Mouse (Mus musculus): ENCODE results near the gene Fnbp1l. TPM values are rescaled to one million over a fixed set of nuclear protein-coding genes. Genes with fewer than 3 reads are reported as not detected.

Fnbp1l gene
- total and polyA plus RNA-seq, 3 experiments: 0.11 TPM; not detected in 2

- H3K9me3 ChIP-seq (replicated peaks): no peaks in the 10 kb centered on the region
- H3K4me3 ChIP-seq (ENCODE audit: low read depth, low read length): no peak overlapping the region
- H3K27me3 ChIP-seq (ENCODE audit: insufficient read depth, low read length): no peaks in the 10 kb centered on the region
- TF ChIP-seq CTCF (IDR thresholded peaks at IDR 0.05; ENCODE audit: low read depth, low read length): peak; percentile 46
- TF ChIP-seq GATA2 (IDR thresholded peaks at IDR 0.05; ENCODE audit: borderline replicate concordance, low read depth, low read length): no peak
- no peaks in the 10 kb centered on the region for H3K4me1 ChIP-seq (ENCODE audit: insufficient read depth, low read depth, low read length)
- peak; percentile 71; the same call in 1 of the 2 replicates for ATAC-seq (ENCODE audit: extremely low read depth, insufficient number of reproducible peaks, low FRiP score, poor library complexity, severe bottlenecking)
- peak; percentile 22 for DNase-seq (ENCODE audit: low spot score)
- no peaks in the 10 kb centered on the region for H3K36me3 ChIP-seq (replicated peaks)
These were observed 19.0 kb upstream of the Fnbp1l start for GRCm38 (mm10) chr3:122638329-122639196.

DNA sequence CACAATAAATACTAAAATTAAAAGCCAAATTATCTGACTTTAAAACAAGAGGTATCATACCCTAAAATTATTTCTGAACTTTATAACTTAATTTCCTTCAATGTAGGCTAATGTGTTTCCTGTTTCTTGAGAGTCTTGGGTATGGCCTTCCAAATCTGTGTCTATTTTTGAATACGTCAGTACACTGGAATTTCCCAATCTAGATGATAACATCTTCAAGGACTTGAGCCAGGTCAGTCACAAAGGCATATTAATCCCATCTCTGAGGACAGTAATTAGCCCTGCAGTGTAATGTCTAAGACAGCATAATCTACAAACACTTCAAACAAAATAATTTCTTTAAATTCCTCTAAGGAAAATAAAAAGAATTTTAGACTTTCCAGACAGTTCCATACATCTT lies 17.8 kb upstream of the Fnbp1l start:
- no peaks in the 10 kb centered on the region for H3K9me3 ChIP-seq (replicated peaks)
- no peak for DNase-seq (ENCODE audit: low spot score)
- TF ChIP-seq POLR2AphosphoS5 (IDR thresholded peaks at IDR 0.05; ENCODE audit: insufficient replicate concordance, low read depth, low read length): no peak
- no peak for TF ChIP-seq GATA2 (IDR thresholded peaks at IDR 0.05; ENCODE audit: borderline replicate concordance, low read depth, low read length)
- no peak for TF ChIP-seq CTCF (IDR thresholded peaks at IDR 0.05; ENCODE audit: low read depth, low read length)
- TF ChIP-seq GATA1 (IDR thresholded peaks at IDR 0.05; ENCODE audit: borderline replicate concordance, low read length): no peak
- no peak for TF ChIP-seq TAL1 (conservative IDR thresholded peaks at IDR 0.05; ENCODE audit: low read depth, low read length)
- H3K36me3 ChIP-seq (replicated peaks): no peaks in the 10 kb centered on the region
- no peaks in the 10 kb centered on the region for H3K27me3 ChIP-seq (ENCODE audit: insufficient read depth, low read length)
- no peak overlapping the region for H3K4me3 ChIP-seq (ENCODE audit: low read depth, low read length)
- no peak for ATAC-seq (ENCODE audit: extremely low read depth, insufficient number of reproducible peaks, low FRiP score, poor library complexity, severe bottlenecking)
- H3K4me1 ChIP-seq (ENCODE audit: insufficient read depth, low read depth, low read length): no peaks in the 10 kb centered on the region

DNA sequence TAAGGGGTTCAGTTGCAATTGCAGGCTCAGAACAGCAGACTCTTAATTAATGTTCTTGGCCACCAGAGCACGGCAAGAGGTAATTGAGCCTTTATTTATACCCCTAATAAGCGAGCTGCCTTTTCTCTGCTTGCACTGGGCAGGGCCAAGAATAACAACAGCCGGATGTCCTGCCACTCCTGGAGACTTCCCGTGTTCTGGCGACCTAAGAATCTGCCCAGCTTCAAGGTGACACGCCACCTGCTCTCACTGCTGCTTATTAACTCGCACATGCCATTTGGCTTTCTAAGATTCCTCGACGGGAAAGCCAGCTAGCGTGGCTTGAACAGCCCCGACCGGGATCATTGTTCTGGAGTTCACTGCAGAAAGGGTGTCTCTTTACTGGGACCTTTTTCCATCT lies 15.7 kb upstream of the Fnbp1l start:
- no peaks in the 10 kb centered on the region for H3K27me3 ChIP-seq (ENCODE audit: insufficient read depth, low read length)
- TF ChIP-seq POLR2AphosphoS5 (IDR thresholded peaks at IDR 0.05; ENCODE audit: insufficient replicate concordance, low read depth, low read length) (no peak), TAL1 (conservative IDR thresholded peaks at IDR 0.05; ENCODE audit: low read depth, low read length) (no peak), CTCF (IDR thresholded peaks at IDR 0.05; ENCODE audit: low read depth, low read length) (no peak), GATA1 (IDR thresholded peaks at IDR 0.05; ENCODE audit: borderline replicate concordance, low read length) (no peak), GATA2 (IDR thresholded peaks at IDR 0.05; ENCODE audit: borderline replicate concordance, low read depth, low read length) (no peak)
- H3K4me3 ChIP-seq (ENCODE audit: low read depth, low read length): no peak overlapping the region
- no peak for ATAC-seq (ENCODE audit: extremely low read depth, insufficient number of reproducible peaks, low FRiP score, poor library complexity, severe bottlenecking)
- H3K9me3 ChIP-seq (replicated peaks): no peaks in the 10 kb centered on the region
- DNase-seq (ENCODE audit: low spot score): no peak
- H3K36me3 ChIP-seq (replicated peaks): no peaks in the 10 kb centered on the region
- H3K4me1 ChIP-seq (ENCODE audit: insufficient read depth, low read depth, low read length): no peaks in the 10 kb centered on the region

- H3K27me3 ChIP-seq (ENCODE audit: insufficient read depth, low read length): no peaks in the 10 kb centered on the region
- no peaks in the 10 kb centered on the region for H3K9me3 ChIP-seq (replicated peaks)
- DNase-seq (ENCODE audit: low spot score): no peak
- ATAC-seq (ENCODE audit: extremely low read depth, insufficient number of reproducible peaks, low FRiP score, poor library complexity, severe bottlenecking): no peak
- TF ChIP-seq TAL1 (conservative IDR thresholded peaks at IDR 0.05; ENCODE audit: low read depth, low read length): no peak
- no peak for TF ChIP-seq GATA1 (IDR thresholded peaks at IDR 0.05; ENCODE audit: borderline replicate concordance, low read length)
- TF ChIP-seq POLR2AphosphoS5 (IDR thresholded peaks at IDR 0.05; ENCODE audit: insufficient replicate concordance, low read depth, low read length): no peak
- TF ChIP-seq GATA2 (IDR thresholded peaks at IDR 0.05; ENCODE audit: borderline replicate concordance, low read depth, low read length): no peak
- no peak for TF ChIP-seq CTCF (IDR thresholded peaks at IDR 0.05; ENCODE audit: low read depth, low read length)
- no peaks in the 10 kb centered on the region for H3K4me1 ChIP-seq (ENCODE audit: insufficient read depth, low read depth, low read length)
- no peaks in the 10 kb centered on the region for H3K36me3 ChIP-seq (replicated peaks)
- no peak overlapping the region for H3K4me3 ChIP-seq (ENCODE audit: low read depth, low read length)
These were observed 10.1 kb upstream of the Fnbp1l start for GRCm38 (mm10) chr3:122629580-122629979.

DNA sequence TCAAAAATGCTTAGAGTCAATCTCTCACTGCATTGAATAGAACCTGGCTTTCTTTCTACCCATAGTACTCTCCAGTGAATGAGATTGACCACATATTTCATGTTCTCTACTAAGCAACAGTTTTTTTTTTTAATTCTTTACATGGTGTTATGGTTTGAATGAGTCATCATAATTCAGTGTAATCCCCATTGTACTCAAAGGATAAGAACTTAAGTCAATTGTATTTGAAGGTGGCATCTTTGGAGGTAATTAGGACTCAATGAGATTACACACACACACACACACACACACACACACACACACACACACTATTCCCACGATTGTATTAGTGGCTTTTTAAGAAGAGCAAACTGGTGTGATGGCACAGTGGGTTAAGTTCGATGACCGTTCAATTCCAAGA lies 9.4 kb upstream of the Fnbp1l start:
- Histone ChIP-seq H3K9me3 (replicated peaks) (no peaks in the 10 kb centered on the region), H3K4me1 (ENCODE audit: insufficient read depth, low read depth, low read length) (no peaks in the 10 kb centered on the region), H3K36me3 (replicated peaks) (no peaks in the 10 kb centered on the region), H3K27me3 (ENCODE audit: insufficient read depth, low read length) (no peaks in the 10 kb centered on the region), H3K4me3 (ENCODE audit: low read depth, low read length) (no peak overlapping the region)
- no peak for DNase-seq (ENCODE audit: low spot score)
- no peak for ATAC-seq (ENCODE audit: extremely low read depth, insufficient number of reproducible peaks, low FRiP score, poor library complexity, severe bottlenecking)
- no peak for TF ChIP-seq CTCF (IDR thresholded peaks at IDR 0.05; ENCODE audit: low read depth, low read length)

DNA sequence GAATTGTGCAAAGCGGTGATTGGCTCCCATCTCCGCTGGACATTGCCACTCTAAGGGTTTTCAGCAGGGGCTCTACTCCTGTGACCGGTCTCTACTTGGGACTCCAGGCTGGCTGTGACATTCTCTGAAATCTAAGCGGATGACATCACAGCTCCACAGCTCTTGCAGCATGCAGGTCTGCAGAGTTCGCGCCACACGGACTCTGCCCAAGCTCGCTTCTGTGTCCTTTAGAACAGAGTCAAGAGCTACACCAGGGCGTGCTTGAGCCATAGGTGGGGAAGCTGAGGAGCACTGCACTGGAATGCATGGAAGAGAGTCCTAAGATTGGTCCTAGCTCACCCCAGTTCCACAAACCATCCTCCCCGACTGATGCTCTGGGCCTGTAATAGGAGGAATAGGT lies 9.0 kb upstream of the Fnbp1l start:
- H3K36me3 ChIP-seq (replicated peaks): no peaks in the 10 kb centered on the region
- ATAC-seq (ENCODE audit: extremely low read depth, insufficient number of reproducible peaks, low FRiP score, poor library complexity, severe bottlenecking) (no peak), DNase-seq (ENCODE audit: low spot score) (no peak)
- no peaks in the 10 kb centered on the region for H3K4me1 ChIP-seq (ENCODE audit: insufficient read depth, low read depth, low read length)
- no peak overlapping the region for H3K4me3 ChIP-seq (ENCODE audit: low read depth, low read length)
- TF ChIP-seq GATA1 (IDR thresholded peaks at IDR 0.05; ENCODE audit: borderline replicate concordance, low read length): no peak
- H3K9me3 ChIP-seq (replicated peaks): no peaks in the 10 kb centered on the region
- H3K27me3 ChIP-seq (ENCODE audit: insufficient read depth, low read length): no peaks in the 10 kb centered on the region

GRCm38 (mm10) chr3:122627846-122628245 lies 8.3 kb upstream of the Fnbp1l start:
- ATAC-seq (ENCODE audit: extremely low read depth, insufficient number of reproducible peaks, low FRiP score, poor library complexity, severe bottlenecking) (no peak), DNase-seq (ENCODE audit: low spot score) (no peak)
- H3K9me3 ChIP-seq (replicated peaks): no peaks in the 10 kb centered on the region
- H3K27me3 ChIP-seq (ENCODE audit: insufficient read depth, low read length): no peaks in the 10 kb centered on the region
- H3K4me1 ChIP-seq (ENCODE audit: insufficient read depth, low read depth, low read length): no peaks in the 10 kb centered on the region
- TF ChIP-seq GATA1 (IDR thresholded peaks at IDR 0.05; ENCODE audit: borderline replicate concordance, low read length): no peak
- no peak for TF ChIP-seq POLR2AphosphoS5 (IDR thresholded peaks at IDR 0.05; ENCODE audit: insufficient replicate concordance, low read depth, low read length)
- no peak for TF ChIP-seq GATA2 (IDR thresholded peaks at IDR 0.05; ENCODE audit: borderline replicate concordance, low read depth, low read length)
- no peak for TF ChIP-seq TAL1 (conservative IDR thresholded peaks at IDR 0.05; ENCODE audit: low read depth, low read length)
- no peak for TF ChIP-seq CTCF (IDR thresholded peaks at IDR 0.05; ENCODE audit: low read depth, low read length)
- no peaks in the 10 kb centered on the region for H3K36me3 ChIP-seq (replicated peaks)
- no peak overlapping the region for H3K4me3 ChIP-seq (ENCODE audit: low read depth, low read length)

All from G1E (cell line).